ENCODE assay signal across 11 mouse cellular contexts in the genomic region with DNA sequence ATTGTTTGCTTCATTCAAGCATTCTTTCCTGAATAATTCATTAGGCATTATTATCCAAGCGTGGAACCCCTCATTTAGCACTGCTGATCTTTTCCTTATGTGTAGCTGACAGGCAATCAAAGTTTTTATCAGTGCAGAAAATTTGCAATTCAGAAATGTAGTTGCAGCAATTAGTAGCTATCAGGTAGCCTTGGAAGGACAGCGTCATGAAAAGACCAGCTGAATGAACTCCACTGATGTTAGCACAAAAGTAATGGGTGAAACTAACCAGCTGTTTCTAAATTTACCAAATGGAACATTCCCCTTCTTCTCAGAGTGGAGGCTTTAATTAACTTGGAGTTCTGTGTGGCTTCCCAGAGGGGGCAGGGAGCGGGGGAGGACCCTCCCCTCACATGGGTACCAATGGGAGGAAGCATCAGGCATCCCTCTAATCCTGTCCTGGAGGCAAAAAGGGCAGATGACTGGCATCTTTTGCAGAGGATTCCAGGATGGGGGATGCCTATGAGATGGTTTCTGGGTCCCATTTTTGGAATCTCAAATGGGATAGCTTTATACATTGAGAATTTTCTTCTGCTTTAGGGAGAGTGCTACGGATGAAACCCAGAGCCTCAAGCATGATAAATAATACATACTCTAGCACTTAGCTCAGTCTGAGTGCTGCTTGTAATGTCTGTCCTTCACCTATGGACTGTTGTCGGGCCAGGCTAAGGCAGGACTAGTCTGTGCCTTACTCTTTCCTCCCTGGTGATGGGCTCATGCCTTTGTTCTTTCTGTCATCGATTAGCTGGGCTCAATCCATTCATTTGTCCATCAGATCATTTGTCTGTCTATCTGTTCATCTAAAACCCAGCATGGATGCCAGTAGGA.
DNase-seq lines count a peak whose midpoint lies in the region; ATAC-seq lines count a peak whose summit lies in the region.
"Had no signal": no experiment of that assay in that cellular context is flagged by ENCODE, and none has a peak within 500 bp of the region (broad histone marks: within the 10 kb centered on the region; RNA-seq: fewer than 3 reads in every experiment).

No protein-coding gene starts in this region.

- H3K4me2 ChIP-seq in neural tube, embryonic 11.5 days (ENCODE audit: low read depth): no peak overlapping the region
- no peak overlapping the region for H3K4me2 ChIP-seq in forebrain, embryonic 15.5 days (replicated peaks)
- H3K4me2 ChIP-seq: heart, embryonic 15.5 days; limb, embryonic 13.5 days had no signal

- H3K4me3 ChIP-seq in neural tube, embryonic 11.5 days (ENCODE audit: low read depth, low read length): no peak overlapping the region
- H3K4me3 ChIP-seq in forebrain, embryonic 15.5 days: no peak overlapping the region
- no peak overlapping the region for H3K4me3 ChIP-seq in midbrain, embryonic 10.5 days
- H3K4me3 ChIP-seq: heart, embryonic 15.5 days; limb, embryonic 13.5 days had no signal

- H3K27ac ChIP-seq in neural tube, embryonic 11.5 days (ENCODE audit: low read depth, low read length): no peak overlapping the region
- peak overlapping the region; percentile 69 for H3K27ac ChIP-seq in forebrain, embryonic 15.5 days (replicated peaks)
- H3K27ac ChIP-seq in midbrain, embryonic 10.5 days (replicated peaks): peak overlapping the region; percentile 3; the same call in 1 of the 2 replicates
- H3K27ac ChIP-seq: heart, embryonic 15.5 days; limb, embryonic 13.5 days had no signal

- H3K27me3 ChIP-seq in neural tube, embryonic 11.5 days (ENCODE audit: control insufficient read depth, insufficient read depth, low read length): no peaks in the 10 kb centered on the region
- no peaks in the 10 kb centered on the region; the same call in 1 of the 2 replicates for H3K27me3 ChIP-seq in forebrain, embryonic 15.5 days
- H3K27me3 ChIP-seq in midbrain, embryonic 10.5 days (ENCODE audit: low read depth, poor library complexity, severe bottlenecking): peaks cover 54% of the 10 kb centered on the region
- H3K27me3 ChIP-seq: heart, embryonic 15.5 days; limb, embryonic 13.5 days had no signal

- H3K9me3 ChIP-seq in neural tube, embryonic 11.5 days (ENCODE audit: control insufficient read depth, low read length): no peaks in the 10 kb centered on the region
- no peaks in the 10 kb centered on the region for H3K9me3 ChIP-seq in forebrain, embryonic 15.5 days
- no peaks in the 10 kb centered on the region for H3K9me3 ChIP-seq in midbrain, embryonic 10.5 days (replicated peaks)
- H3K9me3 ChIP-seq: heart, embryonic 15.5 days; limb, embryonic 13.5 days had no signal

- peak; percentile 47 for DNase-seq in neural tube, embryonic 11.5 days (ENCODE audit: low spot score)
- no peak for DNase-seq in neural tube, embryonic 10.5 days (ENCODE audit: extremely low spot score, low spot score)
- peak; percentile 30 for DNase-seq in midbrain, embryonic 10.5 days (ENCODE audit: low spot score)
- no peak for DNase-seq in frontal cortex, postnatal 25 days (ENCODE audit: low spot score in 2 of 2)
- no peak for DNase-seq in left cerebral cortex, postnatal 14 days (ENCODE audit: low spot score in 2 of 2)
- no peak for DNase-seq in ovary, adult 18-20 months (ENCODE audit: low spot score)
- DNase-seq: lung, postnatal 14 days; thymus, postnatal 14 days had no signal

- peak; percentile 43; the same call in 1 of the 2 replicates for ATAC-seq in neural tube, embryonic 11.5 days (ENCODE audit: insufficient read depth, low FRiP score, low TSS enrichment)
- ATAC-seq in forebrain, embryonic 15.5 days (replicated peaks): peak; percentile 92

- H3K36me3 ChIP-seq in neural tube, embryonic 11.5 days (ENCODE audit: control insufficient read depth, insufficient read depth, low read length): no peaks in the 10 kb centered on the region
- H3K36me3 ChIP-seq in forebrain, embryonic 15.5 days: no peaks in the 10 kb centered on the region
- no peaks in the 10 kb centered on the region for H3K36me3 ChIP-seq in midbrain, embryonic 10.5 days
- H3K36me3 ChIP-seq: heart, embryonic 15.5 days; limb, embryonic 13.5 days had no signal

- no peaks in the 10 kb centered on the region; the same call in 1 of the 2 replicates for H3K4me1 ChIP-seq in neural tube, embryonic 11.5 days (ENCODE audit: control insufficient read depth, insufficient read depth, low read length)
- peaks cover 30% of the 10 kb centered on the region for H3K4me1 ChIP-seq in forebrain, embryonic 15.5 days
- peaks cover 26% of the 10 kb centered on the region for H3K4me1 ChIP-seq in midbrain, embryonic 10.5 days
- H3K4me1 ChIP-seq: limb, embryonic 13.5 days had no signal

- WGBS in neural tube, embryonic 11.5 days: 59% methylated on average over 6 of the region's 6 CpGs
- WGBS in forebrain, embryonic 15.5 days: 19% methylated on average over 6 of the region's 6 CpGs
- 56% methylated on average over 6 of the region's 6 CpGs for WGBS in midbrain, embryonic 10.5 days

- intact Hi-C loops in left cerebral cortex, postnatal 14 days (cut with DNase I): no loop called here

- H3K9ac ChIP-seq in neural tube, embryonic 11.5 days (ENCODE audit: low read length): no peak overlapping the region
- no peak overlapping the region for H3K9ac ChIP-seq in forebrain, embryonic 15.5 days (replicated peaks)
- H3K9ac ChIP-seq: heart, embryonic 15.5 days; limb, embryonic 13.5 days had no signal

Comparison
In these comparisons a context has a peak if more than half of its experiments do, and no peak if none do; other contexts are left out.
1. DNase-seq: peak in neural tube, embryonic 11.5 days (single experiment) and midbrain, embryonic 10.5 days (single experiment); none in neural tube, embryonic 10.5 days (single experiment), frontal cortex, postnatal 25 days (0 of 2), left cerebral cortex, postnatal 14 days (0 of 2) and ovary, adult 18-20 months (single experiment).